Mouse (Mus musculus) testis, postnatal 10 days (tissue): ENCODE results near the gene Gli3.

ENCODE experiments used
- DNase-seq: peaks from one replicate; pipeline ENCODE4 v3.0.0; 2021; ENCODE audit warnings: low spot score

Gli3 gene

DNA sequence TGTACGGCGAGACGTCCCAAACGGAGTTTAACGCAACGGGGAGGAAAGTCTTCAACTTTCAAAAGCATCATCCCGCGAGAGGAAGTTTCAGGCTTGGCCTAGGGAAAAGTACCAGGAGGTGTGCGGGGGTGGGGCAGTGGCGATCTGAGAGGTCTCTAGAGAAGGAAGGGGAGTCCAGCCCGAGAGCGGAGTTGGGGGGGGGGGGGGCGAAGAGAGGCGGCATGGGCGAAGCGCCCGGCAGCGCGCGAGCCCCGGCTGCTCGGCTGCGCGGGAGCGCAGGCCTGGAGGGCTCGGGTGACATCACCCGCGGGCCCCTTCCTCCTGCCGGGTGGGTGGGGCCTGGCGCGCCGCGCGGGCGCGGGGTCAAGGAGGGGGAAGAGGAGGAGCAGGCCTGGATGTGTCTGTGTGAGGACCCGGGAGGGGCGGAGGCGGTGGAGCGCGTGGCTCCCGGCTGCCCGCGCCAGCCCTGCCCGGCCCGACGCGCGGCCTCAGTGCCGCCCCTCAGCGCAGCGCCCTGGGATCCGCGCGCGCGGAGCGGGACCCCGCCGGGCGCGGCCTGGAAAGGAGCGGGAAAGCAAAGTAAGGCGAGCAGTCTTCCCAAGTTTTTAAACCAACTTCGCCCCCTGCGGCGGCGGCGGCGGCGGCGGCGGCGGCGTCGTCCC is at the start of gene Gli3:
Gli3 (plus strand) TSS at position 406 of the 662 bp plus-strand sequence.
- DNase-seq = peak; percentile 79

- no peak for DNase-seq
Observed at GRCm38 (mm10) chr13:15421182-15421750, 41.8 kb upstream of the Gli3 start.

DNA sequence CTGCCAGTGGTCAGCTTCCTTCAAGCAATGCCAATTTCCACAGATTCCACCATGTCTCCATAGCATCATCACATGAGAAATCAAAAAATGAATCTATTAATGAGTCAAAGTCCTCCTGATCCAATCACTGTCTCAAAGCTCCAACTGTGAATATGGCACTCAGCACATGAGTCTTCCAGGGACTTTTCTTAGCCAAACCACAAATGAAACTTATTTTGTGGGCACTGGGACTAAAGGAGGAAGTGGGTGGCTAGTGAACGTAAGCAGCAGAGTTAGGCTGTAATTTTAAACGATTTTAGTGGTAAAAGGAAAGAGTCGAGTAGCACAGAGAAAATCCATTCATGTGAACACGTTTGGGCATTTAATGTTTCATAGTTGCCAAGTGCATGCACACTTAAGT is 21.0 kb upstream of the Gli3 start:
- no peak for DNase-seq

- DNase-seq = no peak
Observed at GRCm38 (mm10) chr13:15444312-15444711, 18.7 kb upstream of the Gli3 start.

DNA sequence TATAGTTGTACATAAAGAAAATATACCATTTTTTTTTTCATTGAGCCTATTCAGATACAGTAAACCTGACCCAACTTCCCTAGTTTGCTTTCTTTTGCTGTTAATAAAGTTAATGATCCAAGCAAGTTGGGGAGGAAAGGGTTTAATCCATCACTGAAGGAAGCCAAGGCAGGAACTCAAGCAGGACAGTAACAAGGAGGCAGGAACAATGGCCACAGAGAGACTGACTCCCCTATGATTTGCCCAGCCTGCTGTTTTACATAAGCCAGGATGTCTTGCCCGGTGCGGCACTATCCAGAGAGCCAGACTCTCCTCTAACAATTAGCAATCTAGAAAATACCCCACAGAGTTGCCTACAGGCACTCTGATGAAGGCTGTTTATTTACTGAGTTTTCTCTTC is 17.4 kb upstream of the Gli3 start:
- DNase-seq = no peak

- DNase-seq = no peak
Observed at GRCm38 (mm10) chr13:15446004-15446403, 17.0 kb upstream of the Gli3 start.

- no peak for DNase-seq
Observed at GRCm38 (mm10) chr13:15446782-15447564, 16.1 kb upstream of the Gli3 start.

- no peak for DNase-seq
Observed at GRCm38 (mm10) chr13:15450941-15451340, 12.1 kb upstream of the Gli3 start.

- DNase-seq = no peak
Observed at GRCm38 (mm10) chr13:15457841-15458240, 5.2 kb upstream of the Gli3 start.

GRCm38 (mm10) chr13:15461926-15462325 is 1.1 kb upstream of the Gli3 start:
- no peak for DNase-seq

GRCm38 (mm10) chr13:15463492-15464080 is 551 bp downstream of the Gli3 start:
- DNase-seq = peak; percentile 65

GRCm38 (mm10) chr13:15464081-15464526 is 1.1 kb downstream of the Gli3 start:
- DNase-seq = peak; percentile 67

DNA sequence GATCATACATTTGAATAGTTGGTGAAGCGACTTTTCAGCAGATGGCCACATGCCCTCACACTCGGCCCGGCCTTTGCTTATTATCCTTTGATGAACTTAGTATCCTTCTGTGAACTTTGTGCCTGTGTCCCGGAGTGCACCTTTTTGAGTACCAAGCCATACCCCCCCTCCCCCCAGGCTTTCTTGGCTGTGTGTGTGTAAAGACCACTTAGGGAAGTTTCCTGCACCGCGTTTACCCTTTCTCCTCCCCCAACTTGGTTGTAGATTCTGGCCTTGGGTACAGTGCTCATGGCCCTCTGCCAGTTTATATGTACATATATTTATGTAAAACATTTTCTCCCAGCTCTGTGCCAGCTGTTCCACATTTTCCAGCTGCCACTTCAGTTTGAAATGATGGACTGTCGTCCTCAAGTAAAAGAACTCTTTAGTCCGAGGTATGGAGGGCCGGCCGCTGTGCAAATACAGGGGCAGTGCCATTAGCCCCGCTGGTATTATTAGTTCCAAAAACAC is 1.8 kb downstream of the Gli3 start:
- no peak for DNase-seq

- DNase-seq = no peak
Observed at GRCm38 (mm10) chr13:15466496-15466895, 3.5 kb downstream of the Gli3 start.

DNA sequence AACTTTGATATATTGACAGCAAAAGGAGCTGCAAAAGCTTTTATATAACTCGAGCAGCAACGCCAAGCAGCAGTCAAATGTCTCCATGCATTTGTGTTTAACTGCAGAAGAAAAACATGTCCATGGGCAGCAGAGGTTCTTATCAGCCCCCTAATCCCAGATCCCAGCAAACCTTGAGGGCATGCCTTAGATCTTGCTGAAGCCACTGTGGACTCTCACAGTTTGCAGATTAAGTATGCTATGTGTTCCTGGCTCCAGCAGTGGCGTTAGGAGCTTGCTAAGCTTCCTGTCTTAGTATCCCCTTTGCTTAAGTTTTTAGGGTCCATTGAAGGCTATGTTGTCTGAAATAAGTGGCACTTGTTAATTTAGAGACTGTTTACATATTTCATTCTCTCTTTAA is 4.4 kb downstream of the Gli3 start:
- DNase-seq = no peak

GRCm38 (mm10) chr13:15468421-15468820 is 5.4 kb downstream of the Gli3 start:
- no peak for DNase-seq

- DNase-seq = no peak
Observed at GRCm38 (mm10) chr13:15470056-15470455, 7.0 kb downstream of the Gli3 start.

- no peak for DNase-seq
Observed at GRCm38 (mm10) chr13:15472712-15473111, 9.7 kb downstream of the Gli3 start.

GRCm38 (mm10) chr13:15474393-15474792 is 11.4 kb downstream of the Gli3 start:
- no peak for DNase-seq

DNA sequence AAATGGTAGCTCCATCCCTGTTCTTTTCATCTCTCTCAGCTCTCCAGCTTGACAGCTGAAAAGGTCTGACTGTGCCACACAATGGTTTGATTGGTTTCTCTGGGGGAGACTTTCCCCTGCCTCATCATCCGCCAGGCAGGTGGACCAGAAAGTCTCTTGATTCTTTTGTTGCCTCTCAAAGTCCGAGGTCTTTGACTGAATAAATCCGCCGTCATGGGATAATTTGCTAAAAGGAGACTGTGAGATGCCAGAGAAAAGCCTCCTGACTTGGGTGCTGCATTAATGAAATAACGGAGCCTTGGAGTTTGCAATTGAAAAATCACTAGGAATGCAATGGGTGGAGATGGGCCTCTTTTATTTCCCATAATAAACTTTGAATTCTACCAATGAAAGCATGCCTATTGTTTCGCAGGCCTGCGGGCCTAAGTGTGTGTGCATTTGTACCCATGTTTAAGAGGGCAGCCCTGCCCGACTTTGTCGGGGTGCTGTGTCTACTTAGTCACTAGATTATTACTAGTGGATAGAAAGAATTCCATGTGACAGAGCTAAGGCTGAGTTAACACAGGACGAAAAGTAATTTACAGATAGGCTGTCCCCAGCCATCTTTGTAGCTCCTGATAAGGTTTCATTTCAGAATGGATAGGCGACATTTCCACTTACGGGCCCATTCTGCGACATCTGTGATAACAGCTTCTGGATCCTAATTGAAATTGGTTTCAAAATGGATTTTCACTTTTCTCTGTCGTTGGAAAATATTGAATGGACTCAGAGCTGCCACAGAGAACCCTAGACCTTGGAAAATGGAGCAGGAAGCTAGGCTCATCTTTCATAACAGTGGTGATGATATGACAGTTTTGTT is 23.2 kb downstream of the Gli3 start:
- DNase-seq = no peak

DNA sequence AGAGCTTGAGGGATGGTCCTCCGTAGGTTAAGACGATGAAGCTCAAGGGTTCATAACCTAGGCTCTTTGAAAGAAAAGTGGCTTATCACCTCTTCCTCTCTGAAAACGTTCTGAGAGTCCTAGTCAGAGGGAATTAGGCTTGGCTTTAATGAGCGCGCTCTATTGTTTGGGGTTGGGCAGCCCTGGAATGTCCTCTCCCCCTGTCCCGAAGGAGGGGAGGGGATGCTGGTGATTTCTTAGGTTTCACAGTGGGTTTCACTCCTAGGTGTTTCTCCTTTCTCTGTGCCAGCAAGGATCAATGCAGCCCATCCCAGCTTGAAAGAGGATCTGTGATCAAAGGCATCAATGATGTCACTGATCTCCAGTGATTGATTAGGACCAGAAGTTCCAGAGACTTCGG is 24.3 kb downstream of the Gli3 start:
- no peak for DNase-seq

- no peak for DNase-seq
Observed at GRCm38 (mm10) chr13:15488065-15488464, 25.0 kb downstream of the Gli3 start.
